Mouse (Mus musculus) adipocyte (in vitro differentiated cells): ENCODE measurements at regions not wholly inside any gene's neighbourhood (a gene's known extent, or its start where the extent isn't known, plus 50 kb on each side); places are given as distances from the start of the nearest gene placed in this dataset.

Experiments
- DNase-seq: peaks from one replicate; pipeline ENCODE4 v3.0.0-alpha.2; 2016; ENCODE audit warnings: low spot score

- no peak for DNase-seq
Observed at GRCm38 (mm10) chr11:34153749-34154525, 54.0 kb downstream of the Foxi1 start.

GRCm38 (mm10) chr11:34149370-34149976 lies 51.1 kb upstream of the 4930469K13Rik start:
- DNase-seq = peak; percentile 3
